Mouse (Mus musculus) small intestine, adult 2 months (tissue): ENCODE results near the gene Rhd. TPM values are rescaled to one million over a fixed set of nuclear protein-coding genes. Genes with fewer than 3 reads are reported as not detected.
A peak's percentile ranks its signal among the peaks of the same experiment; 100 is the strongest.

Experiments
- H3K27ac ChIP-seq: fragments of 200-500 bp; 2 replicates; pipeline ENCODE4 v1.5.1; 2012; ENCODE audit warnings: low read depth, low read length, control low read depth, inconsistent platforms; ENCODE audit not compliant: insufficient read depth
- H3K27me3 ChIP-seq: fragments of 200-500 bp; 2 replicates; pipeline ENCODE4 v1.6.1; 2012; ENCODE audit warnings: mild to moderate bottlenecking, moderate library complexity, low read length, inconsistent platforms; ENCODE audit not compliant: control insufficient read depth, insufficient read depth
- H3K36me3 ChIP-seq: fragments of 200-500 bp; 2 replicates; pipeline ENCODE4 v1.6.1; 2012; ENCODE audit warnings: mild to moderate bottlenecking, low read length, control low read depth, inconsistent platforms; ENCODE audit not compliant: control insufficient read depth, insufficient read depth
- H3K4me1 ChIP-seq: fragments of 200-500 bp; 2 replicates; pipeline ENCODE4 v1.6.1; 2012; ENCODE audit warnings: low read length, inconsistent platforms, mixed read lengths; ENCODE audit not compliant: control insufficient read depth, insufficient read depth, insufficient read length
- H3K4me3 ChIP-seq: fragments of 200-500 bp; 2 replicates; pipeline ENCODE4 v1.5.1; 2012; ENCODE audit warnings: low read depth, mild to moderate bottlenecking, control low read depth, inconsistent platforms, low read length, moderate library complexity
- CTCF ChIP-seq: fragments of 200-500 bp; IDR thresholded peaks from 2 replicates; pipeline ENCODE4 v1.5.1; 2012; ENCODE audit warnings: low read depth, mild to moderate bottlenecking, control low read depth, inconsistent platforms, low read length, moderate library complexity, mixed read lengths; ENCODE audit not compliant: insufficient replicate concordance, insufficient read length; ENCODE audit errors: extremely low read depth
- POLR2A ChIP-seq: fragments of 200-500 bp; IDR thresholded peaks from 2 replicates; pipeline ENCODE4 v1.6.1; 2012; ENCODE audit warnings: low read depth, mild to moderate bottlenecking, control low read depth, inconsistent platforms, low read length, moderate library complexity
- WGBS: fragments of 180-500 bp; shearing (Covaris S2); methylation state at CpG from one replicate; pipeline ENCODE4 v1.1.7; 2018; 5-methylcytosine and 5-hydroxymethylcytosine counted together
- polyA plus RNA-seq: library from polyadenylated mRNA; depleted of rRNA; stranded (reverse); fragments of >200 nt; gene quantifications from 2 replicates; pipeline ENCODE4 v1.2.3, GENCODE M21; 2012

Gene Rhd
- polyA plus RNA-seq, 1 experiment = not detected

DNA sequence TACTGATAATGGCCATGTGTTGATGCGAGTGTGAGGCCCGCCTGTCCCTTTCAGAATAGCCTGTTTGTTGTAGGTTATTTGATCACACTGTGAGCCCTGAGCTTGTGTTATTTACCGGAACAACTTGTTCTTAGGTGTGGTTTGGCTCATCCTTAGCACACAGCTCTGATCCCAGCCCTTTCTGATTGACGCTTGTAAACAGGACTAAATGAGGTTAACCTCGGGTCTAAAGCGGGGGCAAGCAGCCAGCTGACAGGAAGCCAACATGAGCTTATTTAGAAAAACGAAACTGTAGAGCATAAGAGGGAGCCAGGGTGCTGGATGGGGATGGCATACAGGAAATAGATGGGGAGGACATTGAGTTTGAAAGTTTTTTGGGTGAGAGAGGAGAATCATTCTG, 54.0 kb downstream of the Rhd start:
- Histone ChIP-seq H3K4me1 (peaks cover 11% of the 10 kb centered on the region; the same call in 1 of the 2 replicates), H3K27me3 (no peaks in the 10 kb centered on the region), H3K36me3 (no peaks in the 10 kb centered on the region), H3K4me3 (no peak overlapping the region), H3K27ac (peak overlapping the region; percentile 64)
- WGBS = 5% methylated on average over 7 of the region's 7 CpGs
- TF ChIP-seq CTCF = no peak
- no peak for TF ChIP-seq POLR2A

GRCm38 (mm10) chr4:134919733-134920540, 55.6 kb downstream of the Rhd start:
- 42% methylated on average over 12 of the region's 12 CpGs for WGBS
- no peak for TF ChIP-seq CTCF
- no peak for TF ChIP-seq POLR2A
- H3K4me1 ChIP-seq = peaks cover 11% of the 10 kb centered on the region; the same call in 1 of the 2 replicates
- H3K4me3 ChIP-seq = no peak overlapping the region
- H3K36me3 ChIP-seq = peaks cover 6% of the 10 kb centered on the region
- no peaks in the 10 kb centered on the region for H3K27me3 ChIP-seq
- H3K27ac ChIP-seq = peak overlapping the region; percentile 56

DNA sequence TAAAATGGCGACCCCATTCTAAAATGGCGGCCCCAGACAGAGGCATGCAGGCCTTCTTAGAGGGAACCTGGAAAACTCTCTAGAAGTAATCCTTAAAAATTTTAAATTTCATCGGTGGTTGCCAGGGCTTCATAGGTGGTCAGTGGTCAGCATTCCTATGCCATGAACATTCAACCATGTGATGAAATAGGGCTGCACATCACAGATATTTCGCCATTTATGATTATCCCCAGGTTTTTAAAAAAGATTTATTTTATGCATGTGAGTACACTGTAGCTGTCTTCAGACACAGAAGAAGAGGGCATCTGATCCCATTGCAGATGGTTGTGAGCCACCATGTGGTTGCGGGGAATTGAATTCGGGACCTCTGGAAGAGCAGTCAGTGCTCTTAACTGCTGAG, 56.3 kb downstream of the Rhd start:
- Histone ChIP-seq H3K27ac (peak overlapping the region; percentile 38; the same call in 1 of the 2 replicates), H3K4me3 (no peak overlapping the region), H3K27me3 (no peaks in the 10 kb centered on the region), H3K4me1 (peaks cover 11% of the 10 kb centered on the region; the same call in 1 of the 2 replicates), H3K36me3 (peaks cover 12% of the 10 kb centered on the region)
- TF ChIP-seq CTCF (no peak), POLR2A (no peak)
- WGBS = 94% methylated on average over 6 of the region's 6 CpGs

GRCm38 (mm10) chr4:134921703-134922102, 57.4 kb downstream of the Rhd start:
- WGBS = 94% methylated on average over 4 of the region's 4 CpGs
- Histone ChIP-seq H3K4me3 (no peak overlapping the region), H3K27me3 (no peaks in the 10 kb centered on the region), H3K4me1 (peaks cover 11% of the 10 kb centered on the region; the same call in 1 of the 2 replicates), H3K27ac (no peak overlapping the region), H3K36me3 (peaks cover 20% of the 10 kb centered on the region)
- TF ChIP-seq POLR2A = no peak
- TF ChIP-seq CTCF = no peak

- peaks cover 25% of the 10 kb centered on the region for H3K36me3 ChIP-seq
- H3K27me3 ChIP-seq = no peaks in the 10 kb centered on the region
- peak overlapping the region; percentile 94 for H3K27ac ChIP-seq
- TF ChIP-seq POLR2A (no peak), CTCF (no peak)
- peaks cover 11% of the 10 kb centered on the region; the same call in 1 of the 2 replicates for H3K4me1 ChIP-seq
- 41% methylated on average over 10 of the region's 10 CpGs for WGBS
- peak overlapping the region; percentile 68 for H3K4me3 ChIP-seq
Measured at GRCm38 (mm10) chr4:134922111-134922924, 58.0 kb downstream of the Rhd start.

DNA sequence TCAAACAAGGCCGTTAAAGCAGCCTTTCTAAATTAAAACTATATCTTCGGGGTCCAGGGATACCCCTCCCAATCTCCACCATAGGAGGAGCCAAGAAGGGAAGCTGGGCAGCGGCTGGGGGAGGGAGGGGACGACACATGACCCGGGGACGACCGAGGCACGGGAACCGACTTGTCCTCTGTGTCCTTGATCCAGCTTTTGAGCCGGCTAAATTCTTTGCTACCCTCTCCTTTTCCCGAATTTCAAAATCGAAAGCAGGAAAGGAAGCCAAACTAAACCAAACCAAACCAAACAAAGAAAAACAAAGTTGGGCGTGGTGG, 58.5 kb downstream of the Rhd start:
- peaks cover 30% of the 10 kb centered on the region for H3K36me3 ChIP-seq
- peaks cover 11% of the 10 kb centered on the region; the same call in 1 of the 2 replicates for H3K4me1 ChIP-seq
- 0% methylated on average over 13 of the region's 13 CpGs for WGBS
- TF ChIP-seq CTCF = peak; percentile 5; the same call in 1 of the 2 replicates
- no peak for TF ChIP-seq POLR2A
- peak overlapping the region; percentile 68 for H3K4me3 ChIP-seq
- no peaks in the 10 kb centered on the region for H3K27me3 ChIP-seq
- peak overlapping the region; percentile 94 for H3K27ac ChIP-seq
